Mouse (Mus musculus): ENCODE data around the gene Gm14391. TPM values are rescaled to one million over a fixed set of nuclear protein-coding genes. Genes with fewer than 3 reads are reported as not detected.
"Not testable (repeated sequence)": the region's sequence is repeated elsewhere in the genome, so short reads cannot be mapped to it uniquely, and the experiment has no call there.

The Gm14391 gene
- 12.6 and 12.8 TPM in 2 replicates for polyA plus RNA-seq (2012; rRNA removed)

DNA sequence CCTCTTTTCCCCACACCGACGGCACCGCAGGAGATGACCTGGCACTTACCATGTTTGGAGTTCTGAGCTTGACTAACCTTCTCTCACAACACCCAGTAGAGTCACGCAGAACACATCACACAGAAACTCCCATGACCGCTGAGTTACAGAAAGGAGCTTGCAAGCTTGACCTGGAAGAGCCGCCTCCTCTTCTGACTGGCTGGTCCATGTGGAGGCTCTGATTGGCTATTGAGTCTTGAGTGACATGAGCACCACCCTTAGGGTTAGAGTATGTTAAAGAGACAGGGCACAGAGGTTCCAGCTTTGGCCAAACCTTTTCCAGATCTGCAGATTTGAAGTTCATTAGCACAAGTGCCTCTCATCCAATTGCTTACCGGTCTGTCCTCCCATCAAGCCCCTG, at the start of gene Gm14391:
Gene Gm14391 (minus strand): TSS at position 186 of the 400 bp plus-strand sequence.
- DNase-seq (ENCODE audit: low spot score), result not testable (repeated sequence)

DNA sequence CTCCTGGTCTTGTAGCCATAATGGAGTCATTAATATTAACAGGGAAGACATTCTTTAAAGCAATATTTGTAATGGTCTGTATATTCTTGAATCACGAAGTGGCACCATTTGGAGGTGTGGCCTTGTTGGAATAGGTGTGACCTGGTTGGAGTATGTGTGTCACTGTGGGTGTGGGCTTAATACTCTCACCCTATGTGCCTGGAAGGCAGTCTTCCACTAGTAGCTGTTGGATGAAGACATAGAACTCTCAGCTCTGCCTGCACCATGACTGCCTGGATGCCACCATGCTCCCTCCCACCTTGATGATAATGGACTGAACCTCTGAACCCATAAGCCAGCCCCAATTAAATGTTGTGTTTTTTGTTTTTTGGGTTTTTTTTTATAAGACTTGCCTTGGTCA, 27.7 kb downstream of the Gm14391 start:
- not testable (repeated sequence) for DNase-seq (ENCODE audit: low spot score)

DNA sequence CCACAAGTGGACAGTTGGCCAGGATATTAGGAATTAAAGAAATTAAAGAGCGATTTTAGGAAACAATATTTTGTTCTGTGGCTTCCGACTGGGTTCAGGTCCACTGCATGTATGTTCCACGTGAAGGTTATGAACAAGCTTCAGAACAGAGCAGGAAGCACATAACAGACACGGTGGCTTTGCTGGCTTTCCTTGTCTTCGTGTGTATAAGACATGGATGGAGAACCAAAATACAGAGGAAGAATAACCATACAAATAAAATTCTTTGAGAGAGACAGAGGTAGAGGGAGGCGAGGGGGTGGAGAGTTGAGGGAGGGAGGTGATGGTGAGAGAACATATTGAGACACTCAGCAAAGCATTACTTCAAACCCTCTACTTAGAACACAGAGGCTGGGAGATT, 30.4 kb downstream of the Gm14391 start:
- no peak for DNase-seq (ENCODE audit: low spot score)

DNA sequence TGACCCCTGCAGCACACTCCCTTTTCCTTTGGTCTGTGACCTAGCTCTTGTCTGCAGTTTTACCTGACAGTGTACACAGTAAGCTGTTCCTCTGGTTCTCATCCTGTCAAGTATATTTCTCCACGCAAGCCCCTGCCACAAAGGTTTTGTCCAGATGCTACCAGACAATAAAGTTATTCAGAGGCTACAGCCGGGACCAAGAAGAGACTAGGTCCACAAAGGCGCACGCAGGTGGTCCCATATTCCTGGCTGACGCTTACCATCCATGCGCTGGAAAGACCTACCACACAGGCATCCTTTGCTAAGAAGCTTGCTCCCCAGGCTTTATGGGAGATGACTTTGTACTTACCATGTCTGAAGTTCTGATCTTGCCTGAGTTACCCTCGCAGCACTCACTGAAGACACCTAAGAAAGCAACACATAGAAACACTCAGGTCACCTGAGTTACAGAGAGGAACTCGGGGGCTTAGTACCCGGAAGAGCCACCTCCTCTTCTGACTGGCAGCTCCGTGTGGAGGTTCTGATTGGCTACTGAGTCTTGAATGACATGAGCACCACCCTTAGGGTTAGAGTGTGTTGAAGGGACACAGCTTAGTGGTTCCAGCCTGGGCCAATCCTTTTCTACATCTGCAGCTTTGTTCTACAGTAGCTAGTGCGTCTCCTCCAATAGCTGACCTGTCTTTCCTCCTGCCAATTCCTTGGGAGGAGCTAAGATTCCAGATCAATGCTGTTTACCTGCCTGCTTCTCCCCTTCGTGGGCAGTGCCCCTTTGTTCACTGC, 31.1 kb downstream of the Gm14391 start, which contains the start of gene Gm14443:
Gene Gm14443 (minus strand): TSS at position 471 of the 780 bp plus-strand sequence.
- DNase-seq (ENCODE audit: low spot score), result not testable (repeated sequence)

DNA sequence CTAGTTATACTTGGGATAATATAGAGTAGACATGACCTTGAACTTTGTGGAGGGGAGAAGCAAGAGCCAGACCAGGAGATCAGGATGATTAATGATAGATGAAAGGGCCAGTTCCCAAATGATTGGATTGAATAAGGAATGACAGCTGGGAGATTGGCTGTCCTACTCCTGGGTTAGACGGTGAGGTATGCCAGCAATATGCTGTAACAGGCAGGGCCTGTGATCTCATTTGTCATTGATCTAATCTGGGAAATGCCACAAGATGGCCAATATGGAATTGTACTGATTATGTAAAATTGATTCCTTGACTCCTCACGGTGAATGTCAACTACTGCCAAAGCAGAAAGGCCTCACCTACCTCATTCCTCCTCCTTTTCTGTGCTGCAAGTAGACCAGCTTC, 32.7 kb downstream of the Gm14391 start:
- not testable (repeated sequence) for DNase-seq (ENCODE audit: low spot score)

DNA sequence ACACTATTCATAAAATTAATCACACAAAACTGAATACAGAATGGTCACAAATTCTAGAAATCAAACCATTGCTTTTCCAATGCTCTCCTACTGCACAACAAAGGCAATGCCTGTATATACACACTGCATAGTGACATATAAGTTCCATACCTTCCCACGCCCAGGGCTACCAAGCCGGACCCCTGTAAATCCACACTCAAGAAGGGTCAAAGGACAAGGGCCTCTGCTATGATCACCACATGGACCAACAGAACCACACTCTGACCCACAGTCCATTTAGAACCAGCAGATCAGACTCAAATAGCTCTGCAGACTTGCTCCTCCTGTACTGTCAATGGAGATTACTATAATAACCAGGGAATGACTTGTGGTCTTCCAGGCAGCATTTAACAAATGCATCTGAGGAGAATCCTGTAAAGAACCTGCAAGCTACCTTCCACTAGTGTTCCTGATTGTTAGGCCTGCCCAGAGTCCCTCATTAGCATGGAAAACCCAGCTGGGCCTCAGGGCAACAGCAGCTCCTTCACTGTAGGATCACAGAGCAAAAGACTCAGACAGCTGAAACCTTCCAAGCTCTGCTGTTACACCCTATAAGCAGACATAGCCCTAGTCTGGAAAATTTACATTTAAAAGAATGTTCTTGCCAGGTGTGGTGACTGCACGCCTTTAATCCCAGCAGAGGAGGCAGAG, 33.7 kb downstream of the Gm14391 start:
- not testable (repeated sequence) for DNase-seq (ENCODE audit: low spot score)

DNA sequence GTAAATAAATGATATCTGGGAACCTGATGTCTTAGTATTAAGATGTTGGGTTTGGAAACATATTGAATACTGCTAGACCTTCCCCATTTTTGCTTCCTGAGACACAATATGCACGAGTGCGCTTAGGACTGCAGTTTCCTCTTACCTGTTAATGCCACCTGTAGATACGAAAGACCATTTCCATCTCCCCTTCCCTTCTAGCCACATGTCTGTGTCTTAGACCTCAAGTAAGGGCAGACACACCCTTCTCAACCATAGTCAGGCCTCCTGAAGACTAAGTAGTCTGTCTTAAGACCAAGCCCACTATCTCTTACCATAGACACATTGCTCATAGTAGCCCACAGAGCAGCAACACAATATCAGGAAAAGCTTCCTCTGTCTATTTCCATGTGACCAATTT, 34.6 kb downstream of the Gm14391 start:
- no peak for DNase-seq (ENCODE audit: low spot score)

DNA sequence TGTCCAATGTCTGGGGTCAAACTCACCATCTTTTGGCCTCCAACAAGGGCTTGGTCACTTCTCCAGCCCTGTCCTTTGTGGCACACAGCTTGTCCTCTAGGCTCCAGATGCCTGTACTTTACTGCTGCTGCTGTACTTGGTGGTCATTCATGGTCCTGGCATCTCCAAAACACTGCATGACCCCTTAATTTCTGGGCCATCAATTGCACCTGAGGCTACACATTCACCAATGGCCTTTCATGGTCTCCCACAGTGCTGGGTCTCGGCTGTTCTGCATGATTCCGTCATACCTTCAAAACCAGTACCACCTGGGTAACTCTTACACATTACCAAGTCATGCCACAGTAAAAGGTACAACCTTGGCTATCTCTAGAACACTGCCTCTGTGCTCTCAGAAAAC, 39.8 kb downstream of the Gm14391 start:
- not testable (repeated sequence) for DNase-seq (ENCODE audit: low spot score)

DNA sequence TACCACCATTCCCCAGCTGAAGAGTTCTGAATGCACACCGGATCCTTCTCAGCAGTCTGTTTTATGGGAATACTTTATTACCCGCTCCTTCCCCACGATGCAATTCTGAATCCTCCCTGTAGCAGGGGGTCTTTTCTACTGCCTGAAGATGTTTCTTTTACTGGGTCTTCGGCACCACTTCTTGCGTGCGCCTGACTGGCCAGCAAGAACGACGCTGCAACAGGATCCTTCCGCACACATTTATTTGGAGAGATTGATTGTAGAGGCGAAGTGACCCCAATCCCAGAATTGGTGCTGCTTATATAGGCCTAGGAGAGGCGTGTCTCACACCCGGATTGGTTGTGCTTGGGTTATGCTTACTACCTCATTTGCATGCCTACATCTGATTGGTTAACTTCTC, 41.6 kb downstream of the Gm14391 start:
- not testable (repeated sequence) for DNase-seq (ENCODE audit: low spot score)

DNA sequence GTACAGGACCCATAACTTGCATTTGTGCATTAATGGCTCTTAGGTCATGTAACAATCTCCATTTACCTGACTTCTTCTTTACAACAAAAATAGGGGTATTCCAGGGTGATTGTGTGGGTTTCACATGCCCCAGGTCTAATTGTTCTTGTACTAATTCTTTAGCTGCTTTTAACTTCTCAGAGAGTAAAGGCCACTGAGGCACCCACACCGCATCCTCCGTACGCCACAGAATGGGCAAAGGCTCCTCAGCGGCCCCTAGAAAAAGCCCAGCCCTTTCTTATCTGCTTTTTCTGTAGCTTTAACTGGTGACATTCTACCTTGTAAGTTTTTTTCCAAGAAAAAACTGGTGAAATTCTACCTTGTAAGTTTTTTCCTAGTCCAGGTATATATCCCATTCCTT, 45.3 kb downstream of the Gm14391 start:
- not testable (repeated sequence) for DNase-seq (ENCODE audit: low spot score)

DNA sequence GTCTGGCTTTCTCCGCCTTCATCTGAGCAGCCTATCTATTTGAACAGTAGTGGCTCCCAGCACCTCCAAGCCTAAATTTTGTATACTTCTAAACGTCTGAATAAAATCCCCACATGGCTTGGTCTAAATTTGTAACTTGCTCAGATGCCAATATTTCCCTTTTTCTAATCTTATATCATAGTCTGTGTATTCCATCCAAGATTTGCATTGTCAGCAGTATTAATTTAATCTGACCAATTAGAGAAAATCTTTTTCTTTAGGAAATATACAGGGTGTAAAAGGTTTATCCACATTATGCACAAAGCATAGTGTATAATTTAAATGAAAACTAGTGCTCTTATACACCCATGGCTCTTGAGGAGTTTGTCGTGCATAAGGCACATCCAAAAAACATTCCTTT, 48.1 kb downstream of the Gm14391 start:
- no peak for DNase-seq (ENCODE audit: low spot score)

DNA sequence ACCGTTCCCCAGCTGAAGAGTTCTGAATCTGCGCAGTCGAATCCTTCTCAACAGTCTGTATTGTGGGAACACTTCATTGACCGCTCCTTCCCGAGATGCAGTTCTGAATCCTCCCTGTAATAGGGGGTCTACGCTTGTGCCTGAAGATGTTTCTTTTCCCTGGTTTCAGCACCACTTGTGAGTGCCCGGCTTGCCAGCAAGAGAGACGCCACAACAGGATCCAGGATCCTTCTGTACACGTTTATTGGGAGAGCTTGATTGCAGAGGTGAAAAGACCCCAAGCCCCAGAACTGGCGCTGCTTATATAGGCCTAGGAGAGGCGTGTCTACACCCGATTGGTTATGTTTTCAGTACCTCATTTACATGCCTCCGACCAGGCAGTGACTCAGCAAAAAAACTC, 50.0 kb downstream of the Gm14391 start:
- DNase-seq (ENCODE audit: low spot score), result no peak

DNA sequence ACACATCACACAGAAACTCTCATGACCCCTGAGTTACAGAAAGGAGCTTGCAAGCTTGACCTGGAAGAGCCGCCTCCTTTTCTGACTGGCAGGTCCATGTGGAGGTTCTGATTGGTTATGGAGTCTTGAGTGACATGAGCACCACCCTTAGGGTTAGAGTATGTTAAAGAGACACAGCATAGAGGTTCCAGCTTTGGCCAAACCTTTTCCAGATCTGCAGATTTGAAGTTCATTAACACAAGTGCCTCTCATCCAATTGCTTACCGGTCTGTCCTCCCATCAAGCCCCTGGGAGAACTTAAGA, 64.8 kb downstream of the Gm14391 start, which contains the start of gene Gm14399:
Gene Gm14399 (minus strand): TSS at position 20 of the 303 bp plus-strand sequence.
- DNase-seq (ENCODE audit: low spot score), result not testable (repeated sequence)

DNA sequence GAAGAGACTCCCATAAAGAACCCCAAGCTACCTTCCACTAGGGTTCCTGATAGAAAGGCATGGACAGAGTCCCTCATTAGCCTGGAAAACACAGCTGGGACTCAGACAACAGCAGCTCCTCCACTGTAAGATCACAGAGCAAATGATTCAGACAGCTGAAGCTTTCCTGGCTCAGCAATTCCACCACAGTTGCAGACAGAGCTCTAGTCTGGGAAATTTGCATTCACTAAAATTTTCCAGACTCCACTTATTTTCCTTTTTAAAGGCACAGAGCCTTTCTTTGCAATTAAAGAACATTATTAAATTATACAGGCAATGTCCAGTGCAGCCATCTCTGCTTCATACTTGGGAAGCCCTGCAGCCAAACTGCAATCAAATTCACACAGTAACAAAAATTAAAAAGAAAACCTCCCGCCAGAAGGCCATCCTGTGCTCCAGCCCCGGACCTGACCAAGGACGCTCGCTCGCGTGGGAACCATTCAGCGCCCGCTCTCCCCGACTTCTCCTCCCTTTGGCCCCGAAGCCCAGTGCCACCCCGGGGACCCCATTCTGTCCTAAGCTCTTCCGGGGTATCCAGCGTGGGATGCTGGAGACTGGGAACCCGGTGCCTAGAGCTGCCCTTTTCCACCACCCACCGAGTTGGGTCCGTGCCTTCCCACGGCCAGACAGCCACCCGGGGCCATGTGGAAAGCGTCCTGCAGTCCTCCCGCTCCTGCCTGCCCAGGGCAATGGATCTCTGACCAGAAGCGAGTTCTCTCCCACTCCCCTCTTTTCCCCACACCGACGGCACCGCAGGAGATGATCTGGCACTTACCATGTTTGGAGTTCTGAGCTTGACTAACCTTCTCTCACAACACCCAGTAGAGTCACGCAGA, 65.4 kb downstream of the Gm14391 start:
- DNase-seq (ENCODE audit: low spot score), result peak; percentile 31

Other genes starting within 250 kb of the Gm14391 start
- gene Gm14444, start 196.7 kb downstream of the Gm14391 start, polyA plus RNA-seq (2012; rRNA removed), result 0.07 and 0.18 TPM in 2 replicates
- gene Gm14393, start 139.1 kb downstream of the Gm14391 start, polyA plus RNA-seq (2012; rRNA removed), result 0.47 and 1.0 TPM in 2 replicates
- gene Gm14399, start 64.9 kb downstream of the Gm14391 start, polyA plus RNA-seq (2012; rRNA removed), result 9.5 and 11.4 TPM in 2 replicates
- 1.2 and 1.4 TPM in 2 replicates for gene Gm14443, start 31.0 kb downstream of the Gm14391 start, polyA plus RNA-seq (2012; rRNA removed)
- gene Gm14440, start 68.2 kb upstream of the Gm14391 start, polyA plus RNA-seq (2012; rRNA removed), result not detected in 2 replicates
- 15.8 and 17.0 TPM in 2 replicates for gene Gm4631, start 131.3 kb upstream of the Gm14391 start, polyA plus RNA-seq (2012; rRNA removed)
- gene Zfp968, start 165.5 kb upstream of the Gm14391 start, polyA plus RNA-seq (2012; rRNA removed), result 3.3 and 4.8 TPM in 2 replicates
- 18.4 and 20.8 TPM in 2 replicates for gene Gm4724, start 228.9 kb upstream of the Gm14391 start, polyA plus RNA-seq (2012; rRNA removed)

Data from urinary bladder, adult 2 months (tissue).